Mouse (Mus musculus): ENCODE data around the gene Ms4a10. TPM values are rescaled to one million over a fixed set of nuclear protein-coding genes. Genes with fewer than 3 reads are reported as not detected.

Gene Ms4a10
- polyA plus RNA-seq, 1 experiment from 2014 or later: not detected

DNA sequence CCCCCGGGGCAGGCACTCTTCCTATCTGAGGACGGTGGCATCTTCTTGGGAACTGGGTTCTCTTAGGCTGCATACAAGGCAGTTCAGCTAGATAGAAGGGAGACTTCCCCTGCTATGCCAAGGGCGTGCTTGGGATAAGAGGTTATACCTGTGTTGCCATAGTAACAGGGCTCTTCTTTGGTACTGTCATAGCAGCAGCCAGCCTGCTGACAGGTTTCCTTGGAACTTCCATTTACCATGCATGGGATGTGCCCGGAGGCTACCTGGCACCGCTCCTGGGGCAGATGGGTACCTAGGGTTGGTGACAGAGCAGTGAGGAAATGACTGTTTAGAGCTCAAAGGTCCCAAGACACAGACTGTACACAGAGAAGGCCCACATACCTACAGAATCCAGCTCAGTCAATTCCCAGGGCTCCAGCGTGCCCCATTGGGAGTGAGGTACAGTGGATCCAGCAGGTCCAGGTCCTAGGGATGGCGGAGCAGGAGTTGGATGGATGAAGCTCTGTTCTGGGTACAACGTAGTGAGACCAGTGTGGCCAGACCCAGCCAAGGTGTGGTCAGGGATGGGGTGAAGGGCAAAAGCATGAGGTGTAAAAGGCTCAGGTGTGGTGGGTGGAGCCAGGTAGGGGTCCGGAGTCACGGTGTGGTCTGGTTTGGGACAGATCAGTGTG, 56.0 kb downstream of the Ms4a10 start:
- WGBS: 90% methylated on average over 10 of the region's 10 CpGs
- H3K27me3 ChIP-seq (ENCODE audit: control insufficient read depth, insufficient read depth, low read length): no peaks in the 10 kb centered on the region
- H3K9me3 ChIP-seq (ENCODE audit: control insufficient read depth, low read length): no peaks in the 10 kb centered on the region
- H3K27ac ChIP-seq (ENCODE audit: low read depth, low read length): no peak overlapping the region
- no peak overlapping the region for H3K4me3 ChIP-seq (ENCODE audit: low read depth, low read length)
- H3K4me2 ChIP-seq (ENCODE audit: low read depth): no peak overlapping the region
- DNase-seq (ENCODE audit: low spot score): no peak
- H3K36me3 ChIP-seq (ENCODE audit: control insufficient read depth, insufficient read depth, low read length): no peaks in the 10 kb centered on the region
- ATAC-seq (ENCODE audit: insufficient read depth, low FRiP score, low TSS enrichment): no peak; the same call in 1 of the 2 replicates
- no peaks in the 10 kb centered on the region for H3K4me1 ChIP-seq (ENCODE audit: control insufficient read depth, insufficient read depth, low read length)
- no peak overlapping the region for H3K9ac ChIP-seq (ENCODE audit: low read length)

DNA sequence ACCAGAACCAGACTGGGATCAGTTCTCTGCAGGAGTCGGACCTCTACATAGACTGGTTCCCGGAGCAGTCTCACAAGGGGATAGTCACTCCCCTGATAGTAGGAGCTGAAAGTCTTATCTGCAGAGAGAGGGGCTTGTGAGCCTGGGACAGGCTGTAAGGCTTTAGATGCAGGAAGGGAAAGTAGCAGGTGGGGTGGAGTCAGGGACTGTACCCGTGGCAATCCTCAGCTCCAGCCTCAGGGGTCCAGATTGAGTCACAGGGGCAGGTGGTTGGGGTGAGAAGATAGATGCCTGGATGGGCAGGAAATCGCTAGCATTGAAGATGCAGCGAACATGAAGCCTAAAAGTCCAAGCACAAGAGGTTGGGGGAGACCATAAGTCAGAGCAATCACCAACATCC, 58.0 kb downstream of the Ms4a10 start:
- DNase-seq (ENCODE audit: low spot score): no peak
- WGBS: 64% methylated on average over 5 of the region's 5 CpGs
- ATAC-seq (ENCODE audit: insufficient read depth, low FRiP score, low TSS enrichment): no peak

DNA sequence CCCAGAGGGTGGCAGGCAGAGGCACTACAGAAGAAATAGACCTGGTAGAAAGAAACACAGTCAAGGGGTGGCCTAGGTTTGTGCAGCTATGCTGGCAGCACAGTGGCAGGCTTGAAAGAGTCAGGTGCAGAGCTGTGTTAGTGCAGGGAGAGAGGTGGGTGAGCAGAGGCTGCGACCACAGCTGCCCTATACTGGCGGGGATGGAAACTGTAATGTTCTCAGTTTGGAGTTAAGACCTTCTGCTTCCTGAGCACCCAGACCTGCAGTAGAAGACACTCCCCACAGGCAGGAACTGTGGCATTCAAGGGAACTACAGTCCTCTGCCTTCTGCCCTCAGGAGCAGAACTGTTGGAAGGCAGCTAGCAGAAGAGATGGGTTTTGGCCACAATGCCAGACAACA, 59.6 kb downstream of the Ms4a10 start:
- no peak overlapping the region for H3K9ac ChIP-seq (ENCODE audit: low read length)
- H3K9me3 ChIP-seq (ENCODE audit: control insufficient read depth, low read length): no peaks in the 10 kb centered on the region
- DNase-seq (ENCODE audit: low spot score): no peak
- WGBS: 86% methylated on average over 2 of the region's 2 CpGs
- no peak overlapping the region for H3K27ac ChIP-seq (ENCODE audit: low read depth, low read length)
- H3K27me3 ChIP-seq (ENCODE audit: control insufficient read depth, insufficient read depth, low read length): no peaks in the 10 kb centered on the region
- no peaks in the 10 kb centered on the region for H3K4me1 ChIP-seq (ENCODE audit: control insufficient read depth, insufficient read depth, low read length)
- H3K36me3 ChIP-seq (ENCODE audit: control insufficient read depth, insufficient read depth, low read length): no peaks in the 10 kb centered on the region
- H3K4me2 ChIP-seq (ENCODE audit: low read depth): no peak overlapping the region
- H3K4me3 ChIP-seq (ENCODE audit: low read depth, low read length): no peak overlapping the region
- ATAC-seq (ENCODE audit: insufficient read depth, low FRiP score, low TSS enrichment): no peak

More for the DNA sequence above, 58.0 kb downstream of the Ms4a10 start:
- Histone ChIP-seq H3K27me3 (ENCODE audit: control insufficient read depth, insufficient read depth, low read length) (no peaks in the 10 kb centered on the region), H3K9ac (ENCODE audit: low read length) (no peak overlapping the region), H3K4me1 (ENCODE audit: control insufficient read depth, insufficient read depth, low read length) (no peaks in the 10 kb centered on the region), H3K9me3 (ENCODE audit: control insufficient read depth, low read length) (no peaks in the 10 kb centered on the region), H3K4me3 (ENCODE audit: low read depth, low read length) (no peak overlapping the region), H3K36me3 (ENCODE audit: control insufficient read depth, insufficient read depth, low read length) (no peaks in the 10 kb centered on the region), H3K27ac (ENCODE audit: low read depth, low read length) (no peak overlapping the region), H3K4me2 (ENCODE audit: low read depth) (no peak overlapping the region)

DNA sequence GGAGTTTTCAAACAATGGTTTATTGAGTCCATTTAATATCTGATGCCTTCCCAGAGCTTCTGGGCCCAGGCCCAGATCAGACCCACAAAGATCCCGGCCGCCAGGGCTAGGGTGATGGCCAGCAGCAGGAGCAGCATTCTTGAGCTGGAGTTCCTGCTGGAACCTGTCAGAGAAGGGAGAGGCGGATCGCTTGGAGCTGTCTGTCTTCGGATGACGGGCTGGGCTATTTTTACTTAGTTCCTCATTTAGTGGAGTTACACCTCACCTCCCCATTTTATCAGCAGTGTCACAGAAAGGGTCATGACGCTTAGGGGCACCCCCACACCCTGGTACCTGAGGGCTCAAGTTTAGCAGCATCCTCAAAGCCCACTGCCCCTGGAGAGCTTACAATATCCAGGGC, 60.2 kb downstream of the Ms4a10 start:
- H3K9me3 ChIP-seq (ENCODE audit: control insufficient read depth, low read length): no peaks in the 10 kb centered on the region
- 77% methylated on average over 7 of the region's 7 CpGs for WGBS
- no peaks in the 10 kb centered on the region for H3K36me3 ChIP-seq (ENCODE audit: control insufficient read depth, insufficient read depth, low read length)
- no peaks in the 10 kb centered on the region for H3K4me1 ChIP-seq (ENCODE audit: control insufficient read depth, insufficient read depth, low read length)
- DNase-seq (ENCODE audit: low spot score) (no peak), ATAC-seq (ENCODE audit: insufficient read depth, low FRiP score, low TSS enrichment) (no peak)
- H3K4me3 ChIP-seq (ENCODE audit: low read depth, low read length): no peak overlapping the region
- no peak overlapping the region for H3K27ac ChIP-seq (ENCODE audit: low read depth, low read length)
- no peak overlapping the region for H3K4me2 ChIP-seq (ENCODE audit: low read depth)
- no peak overlapping the region for H3K9ac ChIP-seq (ENCODE audit: low read length)
- no peaks in the 10 kb centered on the region for H3K27me3 ChIP-seq (ENCODE audit: control insufficient read depth, insufficient read depth, low read length)

Other genes with a start within 250 kb of the Ms4a10 start
- gene Cd5, start 235.7 kb downstream of the Ms4a10 start, polyA plus RNA-seq (2014; fragmentation: Nextera tagmentation; extraction: Ambion mirVana): 0.11 and 0.24 TPM in 2 replicates
- not detected in 2 replicates for gene Cd6, start 144.6 kb downstream of the Ms4a10 start, polyA plus RNA-seq (2014; fragmentation: Nextera tagmentation; extraction: Ambion mirVana)
- gene Slc15a3, start 134.9 kb downstream of the Ms4a10 start, polyA plus RNA-seq (2014; fragmentation: Nextera tagmentation; extraction: Ambion mirVana): 0.09 and 0.53 TPM in 2 replicates
- gene Tmem132a, start 104.7 kb downstream of the Ms4a10 start, polyA plus RNA-seq (2014; fragmentation: Nextera tagmentation; extraction: Ambion mirVana): 82.6 and 85.5 TPM in 2 replicates
- 49.4 and 49.5 TPM in 2 replicates for gene Tmem109, start 92.7 kb downstream of the Ms4a10 start, polyA plus RNA-seq (2014; fragmentation: Nextera tagmentation; extraction: Ambion mirVana)
- gene Prpf19, start 79.4 kb downstream of the Ms4a10 start, polyA plus RNA-seq (2014; fragmentation: Nextera tagmentation; extraction: Ambion mirVana): 47.3 and 56.8 TPM in 2 replicates
- not detected in 2 replicates for gene Zp1, start 54.0 kb downstream of the Ms4a10 start, polyA plus RNA-seq (2014; fragmentation: Nextera tagmentation; extraction: Ambion mirVana)
- gene Ptgdr2, start 37.5 kb downstream of the Ms4a10 start, polyA plus RNA-seq (2014; fragmentation: Nextera tagmentation; extraction: Ambion mirVana): not detected in 2 replicates
- 23.4 and 24.1 TPM in 2 replicates for gene Ccdc86, start 25.4 kb downstream of the Ms4a10 start, polyA plus RNA-seq (2014; fragmentation: Nextera tagmentation; extraction: Ambion mirVana)
- not detected in 2 replicates for gene Ms4a15, start 18.6 kb upstream of the Ms4a10 start, polyA plus RNA-seq (2014; fragmentation: Nextera tagmentation; extraction: Ambion mirVana)
- not detected in 2 replicates for gene Ms4a18, start 43.4 kb upstream of the Ms4a10 start, polyA plus RNA-seq (2014; fragmentation: Nextera tagmentation; extraction: Ambion mirVana)
- gene Ms4a8a, start 106.4 kb upstream of the Ms4a10 start, polyA plus RNA-seq (2014; fragmentation: Nextera tagmentation; extraction: Ambion mirVana): not detected in 2 replicates
- gene 1700017D01Rik, start 156.2 kb upstream of the Ms4a10 start, polyA plus RNA-seq (2014; fragmentation: Nextera tagmentation; extraction: Ambion mirVana): not detected in 2 replicates
- not detected in 2 replicates for gene 1700025F22Rik, start 190.7 kb upstream of the Ms4a10 start, polyA plus RNA-seq (2014; fragmentation: Nextera tagmentation; extraction: Ambion mirVana)
- not detected in 2 replicates for gene Ms4a13, start 222.1 kb upstream of the Ms4a10 start, polyA plus RNA-seq (2014; fragmentation: Nextera tagmentation; extraction: Ambion mirVana)

All from neural tube, embryonic 11.5 days (tissue).